Mouse (Mus musculus) brown adipose tissue, adult 24 weeks (tissue): ENCODE data around the gene Usp17la. TPM values are rescaled to one million over a fixed set of nuclear protein-coding genes. Genes with fewer than 3 reads are reported as not detected.
"Not testable (repeated sequence)": the region's sequence is repeated elsewhere in the genome, so short reads cannot be mapped to it uniquely, and the experiment has no call there.

Source experiments
- H3K27ac ChIP-seq: fragments of 200-500 bp; replicated peaks from 2 replicates; pipeline ENCODE4 v1.5.1; 2012; ENCODE audit warnings: low read depth, mild to moderate bottlenecking, low read length
- H3K4me1 ChIP-seq: fragments of 200-500 bp; 2 replicates; pipeline ENCODE4 v1.6.1; 2012; ENCODE audit warnings: low read length, mixed read lengths; ENCODE audit not compliant: control insufficient read depth, insufficient read depth, insufficient read length
- H3K4me3 ChIP-seq: fragments of 200-500 bp; 2 replicates; pipeline ENCODE4 v1.5.1; 2012; ENCODE audit warnings: low read depth, mild to moderate bottlenecking, low read length, moderate library complexity; ENCODE audit not compliant: insufficient read depth
- polyA plus RNA-seq: library from polyadenylated mRNA; stranded (reverse); fragments of >200 nt; gene quantifications from 2 replicates; pipeline ENCODE4 v1.2.4, GENCODE M21; 2012; ENCODE audit not compliant: missing spikeins, insufficient read depth, insufficient read length

Usp17la gene
- polyA plus RNA-seq = not detected in 2 replicates

DNA sequence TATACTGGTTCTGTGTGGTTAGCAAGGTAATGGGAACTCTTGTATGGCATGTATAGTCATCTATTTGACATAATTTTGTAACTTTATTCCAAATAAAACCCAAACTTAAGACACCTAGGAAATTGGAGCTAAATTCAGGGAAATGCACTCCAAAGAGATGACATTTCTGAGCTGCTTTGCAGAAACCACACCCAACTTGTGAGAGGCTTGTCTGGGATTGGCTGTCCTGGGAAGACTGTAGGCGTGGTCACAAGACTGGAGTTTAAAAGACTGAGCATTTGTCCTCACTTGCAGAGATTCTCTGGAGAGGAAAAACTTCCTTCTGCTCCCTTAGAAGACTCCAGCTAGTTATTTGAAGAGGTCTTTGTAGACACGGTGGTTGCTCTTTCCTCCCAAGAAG lies at the start of gene Usp17la:
Usp17la (plus strand) TSS at position 301 of the 400 bp plus-strand sequence.
- H3K4me3 ChIP-seq, H3K4me1 ChIP-seq, H3K27ac ChIP-seq: not testable (repeated sequence)

DNA sequence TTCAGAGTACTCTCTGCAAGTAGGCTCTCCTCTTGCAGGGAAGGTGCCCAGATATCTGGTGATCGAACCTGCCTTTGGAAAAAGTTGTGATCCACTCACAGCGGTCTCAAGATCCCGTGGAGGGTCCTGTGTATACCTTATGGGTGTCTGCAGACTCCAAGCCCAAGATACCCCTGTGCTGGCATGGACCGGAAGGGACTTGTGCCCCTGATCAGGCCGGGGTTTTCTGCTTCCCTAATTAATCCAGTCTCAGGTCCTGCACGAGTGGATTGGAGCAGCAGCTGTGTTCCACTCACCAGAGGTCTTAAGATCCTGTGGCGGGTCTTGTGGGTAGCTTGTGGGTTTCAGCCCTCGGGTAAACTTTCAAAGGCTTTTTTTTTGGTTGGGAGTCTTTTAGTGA lies 46.5 kb upstream of the Usp17la start:
- not testable (repeated sequence) for H3K27ac ChIP-seq, H3K4me3 ChIP-seq, H3K4me1 ChIP-seq

DNA sequence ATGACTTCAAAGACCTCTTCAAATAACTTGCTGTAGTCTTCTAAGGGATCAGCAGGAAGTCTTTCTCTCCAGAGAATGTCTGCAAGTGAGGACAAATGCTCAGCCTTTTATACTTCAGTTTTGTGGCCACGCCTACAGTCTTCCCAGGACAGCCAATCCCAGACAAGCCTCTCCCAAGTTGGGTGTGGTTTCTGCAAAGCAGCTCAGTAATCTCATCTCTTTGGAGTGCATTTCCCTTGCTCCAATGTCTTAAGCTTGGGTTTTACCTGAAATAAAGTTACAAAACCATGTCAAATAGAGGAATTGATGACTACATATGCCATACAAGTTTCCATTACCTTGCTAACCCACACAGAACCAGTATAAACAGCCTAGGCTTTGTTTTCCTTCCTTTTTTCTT lies 14.3 kb upstream of the Usp17la start, which contains the start of gene Usp17lb:
Usp17lb (minus strand) TSS at position 101 of the 400 bp plus-strand sequence.
- no peaks in the 10 kb centered on the region for H3K4me1 ChIP-seq
- H3K27ac ChIP-seq = no peak within 1 kb of the TSS
- no peak within 1 kb of the TSS for H3K4me3 ChIP-seq

GRCm38 (mm10) chr7:104843731-104844287 lies 13.0 kb upstream of the Usp17la start:
- H3K4me3 ChIP-seq = no peak overlapping the region
- no peaks in the 10 kb centered on the region for H3K4me1 ChIP-seq

GRCm38 (mm10) chr7:104851546-104851945 lies 5.3 kb upstream of the Usp17la start:
- H3K4me1 ChIP-seq, H3K27ac ChIP-seq, H3K4me3 ChIP-seq: not testable (repeated sequence)

More at GRCm38 (mm10) chr7:104843731-104844287, 13.0 kb upstream of the Usp17la start:
- no peak overlapping the region for H3K27ac ChIP-seq

DNA sequence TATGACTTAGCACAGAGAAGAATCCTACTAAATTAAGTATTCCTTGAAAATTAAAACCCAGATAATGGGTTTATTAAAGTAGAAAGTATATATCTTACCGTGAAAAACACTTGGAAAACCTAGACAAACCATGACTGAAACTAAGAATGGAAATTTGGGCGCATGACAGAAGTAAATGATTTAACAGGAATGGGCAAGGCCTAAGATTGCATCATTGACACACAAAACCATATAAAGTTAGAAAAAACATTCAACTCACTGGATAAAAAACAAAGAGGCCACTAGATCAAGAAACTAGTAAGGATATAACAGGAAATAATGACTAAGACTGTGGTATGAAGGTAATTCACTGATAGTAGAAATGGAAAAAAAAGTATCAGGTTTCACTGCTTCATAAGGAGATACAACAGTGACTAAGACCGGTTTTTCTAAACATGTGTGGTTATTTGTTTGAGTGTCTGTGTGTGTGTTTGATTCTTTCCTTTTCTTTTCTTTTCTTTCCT lies 1.5 kb upstream of the Usp17la start:
- Histone ChIP-seq H3K27ac (no peak overlapping the region), H3K4me1 (no peaks in the 10 kb centered on the region), H3K4me3 (no peak overlapping the region)

GRCm38 (mm10) chr7:104857683-104858082 lies 874 bp downstream of the Usp17la start:
- Histone ChIP-seq H3K4me3 (no peak overlapping the region), H3K27ac (no peak overlapping the region), H3K4me1 (no peaks in the 10 kb centered on the region)

DNA sequence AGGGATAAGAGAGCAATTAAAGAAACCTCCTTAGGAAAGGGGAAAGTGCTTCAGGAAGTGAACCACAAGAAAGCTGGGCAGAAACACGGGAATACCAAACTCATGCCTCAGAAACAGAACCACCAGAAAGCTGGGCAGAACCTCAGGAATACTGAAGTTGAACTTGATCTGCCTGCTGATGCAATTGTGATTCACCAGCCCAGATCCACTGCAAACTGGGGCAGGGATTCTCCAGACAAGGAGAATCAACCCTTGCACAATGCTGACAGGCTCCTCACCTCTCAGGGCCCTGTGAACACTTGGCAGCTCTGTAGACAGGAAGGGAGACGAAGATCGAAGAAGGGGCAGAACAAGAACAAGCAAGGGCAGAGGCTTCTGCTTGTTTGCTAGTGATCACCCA lies 4.6 kb downstream of the Usp17la start:
- H3K27ac ChIP-seq = no peak overlapping the region
- H3K4me3 ChIP-seq = no peak overlapping the region
- H3K4me1 ChIP-seq = no peaks in the 10 kb centered on the region

GRCm38 (mm10) chr7:104877731-104878130 lies 20.9 kb downstream of the Usp17la start, which contains the start of gene Olfr665:
Olfr665 (plus strand) TSS chr7:104878031.
- H3K4me1 ChIP-seq = no peaks in the 10 kb centered on the region
- no peak within 1 kb of the TSS for H3K27ac ChIP-seq
- no peak within 1 kb of the TSS for H3K4me3 ChIP-seq

DNA sequence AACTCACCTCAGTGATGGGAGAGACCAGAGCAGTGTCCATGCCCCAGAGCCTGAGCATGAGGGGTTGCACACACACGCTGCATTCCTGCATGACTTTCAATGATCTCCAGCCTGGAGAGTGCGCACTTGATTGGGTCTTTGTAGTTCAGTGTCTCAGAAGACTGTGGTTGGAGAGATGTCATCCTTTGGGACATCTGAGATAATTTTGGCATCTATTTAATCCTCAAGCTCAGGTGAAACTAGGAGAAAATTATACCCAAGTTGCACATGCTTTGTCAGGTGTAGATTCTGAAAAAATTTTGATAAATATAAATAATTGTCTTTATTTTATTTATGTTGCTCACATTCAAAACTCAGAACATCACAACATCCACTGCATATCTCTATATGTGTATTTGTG lies 39.0 kb downstream of the Usp17la start, which contains the start of gene Olfr666:
Olfr666 (minus strand) TSS at position 101 of the 400 bp plus-strand sequence.
- Histone ChIP-seq H3K4me3 (no peak within 1 kb of the TSS), H3K27ac (no peak within 1 kb of the TSS), H3K4me1 (no peaks in the 10 kb centered on the region)

Other genes starting within 250 kb of the Usp17la start
- not detected in 2 replicates for gene Olfr656, start 243.1 kb upstream of the Usp17la start, polyA plus RNA-seq
- gene Olfr657, start 232.2 kb upstream of the Usp17la start, polyA plus RNA-seq = not detected in 2 replicates
- gene Olfr658, start 209.7 kb upstream of the Usp17la start, polyA plus RNA-seq = not detected in 2 replicates
- gene Olfr659, start 190.3 kb upstream of the Usp17la start, polyA plus RNA-seq = not detected in 2 replicates
- not detected in 2 replicates for gene Olfr661, start 170.5 kb upstream of the Usp17la start, polyA plus RNA-seq
- gene Usp17le, start 79.5 kb upstream of the Usp17la start, polyA plus RNA-seq = not detected in 2 replicates
- gene Usp17lb, start 14.4 kb upstream of the Usp17la start, polyA plus RNA-seq = not detected in 2 replicates
- not detected in 2 replicates for gene Olfr665, start 21.0 kb downstream of the Usp17la start, polyA plus RNA-seq
- not detected in 2 replicates for gene Olfr666, start 38.9 kb downstream of the Usp17la start, polyA plus RNA-seq
- not detected in 2 replicates for gene Olfr667, start 64.5 kb downstream of the Usp17la start, polyA plus RNA-seq
- gene Olfr668, start 71.0 kb downstream of the Usp17la start, polyA plus RNA-seq = not detected in 2 replicates
- gene Olfr669, start 77.2 kb downstream of the Usp17la start, polyA plus RNA-seq = not detected in 2 replicates
- gene Olfr670, start 105.6 kb downstream of the Usp17la start, polyA plus RNA-seq = not detected in 2 replicates
- gene Olfr671, start 122.1 kb downstream of the Usp17la start, polyA plus RNA-seq = not detected in 2 replicates
- gene Olfr672, start 145.0 kb downstream of the Usp17la start, polyA plus RNA-seq = not detected in 2 replicates
- not detected in 2 replicates for gene Olfr675, start 171.5 kb downstream of the Usp17la start, polyA plus RNA-seq
- not detected in 2 replicates for gene Olfr676, start 175.7 kb downstream of the Usp17la start, polyA plus RNA-seq
- gene Olfr677, start 194.4 kb downstream of the Usp17la start, polyA plus RNA-seq = not detected in 2 replicates
- gene Olfr678, start 207.5 kb downstream of the Usp17la start, polyA plus RNA-seq = not detected in 2 replicates
- not detected in 2 replicates for gene Olfr679, start 224.2 kb downstream of the Usp17la start, polyA plus RNA-seq
- not detected in 2 replicates for gene Olfr680-ps1, start 235.8 kb downstream of the Usp17la start, polyA plus RNA-seq